Mouse (Mus musculus) liver, adult 2 months (tissue): ENCODE results near the gene Sox12.

ENCODE experiments used
- CTCF ChIP-seq: fragments of 200-500 bp; IDR thresholded peaks from 2 replicates; pipeline ENCODE4 v1.5.1; 2011; ENCODE audit warnings: low read depth, low read length, control low read depth
- POLR2A ChIP-seq: fragments of 200-500 bp; IDR thresholded peaks from 2 replicates; pipeline ENCODE4 v1.6.1; 2011; ENCODE audit warnings: low read length, control low read depth; ENCODE audit not compliant: insufficient read depth; ENCODE audit errors: extremely low read depth

GRCm38 (mm10) chr2:152393225-152394017 is 4.4 kb downstream of the Sox12 start:
- no peak for TF ChIP-seq CTCF
- TF ChIP-seq POLR2A = no peak
